Mouse (Mus musculus): ENCODE results near the gene Zdhhc1. TPM values are rescaled to one million over a fixed set of nuclear protein-coding genes. Genes with fewer than 3 reads are reported as not detected.

The Zdhhc1 gene
- total RNA-seq, 2 experiments from 2014 or later: 31.9 to 34.2 TPM

GRCm38 (mm10) chr8:105464595-105464994 lies 32.1 kb downstream of the Zdhhc1 start:
- no peak for DNase-seq (ENCODE audit: low spot score in 2 of 2)

GRCm38 (mm10) chr8:105461085-105461803 lies 35.5 kb downstream of the Zdhhc1 start:
- no peak for DNase-seq (ENCODE audit: low spot score in 2 of 2)

GRCm38 (mm10) chr8:105455218-105455617 lies 41.5 kb downstream of the Zdhhc1 start:
- no peak for DNase-seq (ENCODE audit: low spot score in 2 of 2)

- DNase-seq (ENCODE audit: low spot score in 2 of 2): no peak
Measured at GRCm38 (mm10) chr8:105454088-105454487, 42.6 kb downstream of the Zdhhc1 start.

GRCm38 (mm10) chr8:105453296-105453695 lies 43.4 kb downstream of the Zdhhc1 start:
- no peak for DNase-seq (ENCODE audit: low spot score in 2 of 2)

GRCm38 (mm10) chr8:105451903-105452603 lies 44.6 kb downstream of the Zdhhc1 start:
- DNase-seq (ENCODE audit: low spot score in 2 of 2): no peak

GRCm38 (mm10) chr8:105450977-105451376 lies 45.7 kb downstream of the Zdhhc1 start:
- DNase-seq (ENCODE audit: low spot score in 2 of 2): no peak

- no peak for DNase-seq (ENCODE audit: low spot score in 2 of 2)
Measured at GRCm38 (mm10) chr8:105448596-105448995, 48.1 kb downstream of the Zdhhc1 start.

GRCm38 (mm10) chr8:105448188-105448587 lies 48.5 kb downstream of the Zdhhc1 start:
- DNase-seq (ENCODE audit: low spot score in 2 of 2): no peak

GRCm38 (mm10) chr8:105446127-105446552 lies 50.6 kb downstream of the Zdhhc1 start:
- peak in 1 of 2 experiments; percentile 31 for DNase-seq (ENCODE audit: low spot score in 2 of 2)

- peak; percentile 45 to 78 for DNase-seq (ENCODE audit: low spot score in 2 of 2)
Measured at GRCm38 (mm10) chr8:105445296-105446126, 51.2 kb downstream of the Zdhhc1 start.

- no peak for DNase-seq (ENCODE audit: low spot score in 2 of 2)
Measured at GRCm38 (mm10) chr8:105442661-105443060, 54.0 kb downstream of the Zdhhc1 start.

- no peak for DNase-seq (ENCODE audit: low spot score in 2 of 2)
Measured at GRCm38 (mm10) chr8:105441433-105441832, 55.3 kb downstream of the Zdhhc1 start.

GRCm38 (mm10) chr8:105438865-105439264 lies 57.8 kb downstream of the Zdhhc1 start:
- no peak for DNase-seq (ENCODE audit: low spot score in 2 of 2)

GRCm38 (mm10) chr8:105437078-105437748 lies 59.5 kb downstream of the Zdhhc1 start:
- no peak for DNase-seq (ENCODE audit: low spot score in 2 of 2)

GRCm38 (mm10) chr8:105436218-105436617 lies 60.5 kb downstream of the Zdhhc1 start:
- DNase-seq (ENCODE audit: low spot score in 2 of 2): no peak

- no peak for DNase-seq (ENCODE audit: low spot score in 2 of 2)
Measured at GRCm38 (mm10) chr8:105434136-105434535, 62.6 kb downstream of the Zdhhc1 start.

- no peak for DNase-seq (ENCODE audit: low spot score in 2 of 2)
Measured at GRCm38 (mm10) chr8:105433511-105433910, 63.2 kb downstream of the Zdhhc1 start.

- DNase-seq (ENCODE audit: low spot score in 2 of 2): peak in 1 of 2 experiments; percentile 16
Measured at GRCm38 (mm10) chr8:105433021-105433420, 63.7 kb downstream of the Zdhhc1 start.

- DNase-seq (ENCODE audit: low spot score in 2 of 2): no peak
Measured at GRCm38 (mm10) chr8:105431743-105432515, 64.8 kb downstream of the Zdhhc1 start.

Measured in layer of hippocampus, adult 18-20 months (tissue).